Mouse (Mus musculus): ENCODE data around the gene Rin1.
"Not testable (repeated sequence)": the region's sequence is repeated elsewhere in the genome, so short reads cannot be mapped to it uniquely, and the experiment has no call there.

Gene Rin1

GRCm38 (mm10) chr19:5068570-5069234 is 18.4 kb downstream of the Rin1 start:
- no peak for DNase-seq (ENCODE audit: low read depth, low spot score)

- DNase-seq (ENCODE audit: low read depth, low spot score): no peak
Measured at GRCm38 (mm10) chr19:5069486-5069885, 19.2 kb downstream of the Rin1 start.

DNA sequence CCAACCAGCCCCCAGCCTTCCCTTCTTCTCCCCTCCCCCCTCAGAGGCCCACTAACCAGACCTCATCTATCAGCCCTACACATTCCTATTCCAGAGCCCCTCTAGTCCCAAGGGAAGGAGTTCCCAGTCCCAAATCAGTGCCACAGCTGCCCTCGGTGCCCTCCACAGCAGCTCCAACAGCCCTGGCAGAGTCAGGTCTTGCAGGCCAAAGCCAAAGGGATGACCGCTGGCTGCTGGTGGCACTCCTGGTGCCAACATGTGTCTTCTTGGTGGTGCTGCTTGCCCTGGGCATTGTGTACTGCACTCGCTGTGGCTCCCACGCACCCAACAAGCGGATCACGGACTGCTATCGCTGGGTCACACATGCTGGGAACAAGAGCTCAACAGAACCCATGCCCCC is 19.7 kb downstream of the Rin1 start:
- DNase-seq (ENCODE audit: low read depth, low spot score): no peak

- no peak for DNase-seq (ENCODE audit: low read depth, low spot score)
Measured at GRCm38 (mm10) chr19:5071077-5071476, 20.8 kb downstream of the Rin1 start.

- DNase-seq (ENCODE audit: low read depth, low spot score): no peak
Measured at GRCm38 (mm10) chr19:5071545-5072369, 21.5 kb downstream of the Rin1 start.

- DNase-seq (ENCODE audit: low read depth, low spot score): no peak
Measured at GRCm38 (mm10) chr19:5072389-5073019, 22.2 kb downstream of the Rin1 start.

DNA sequence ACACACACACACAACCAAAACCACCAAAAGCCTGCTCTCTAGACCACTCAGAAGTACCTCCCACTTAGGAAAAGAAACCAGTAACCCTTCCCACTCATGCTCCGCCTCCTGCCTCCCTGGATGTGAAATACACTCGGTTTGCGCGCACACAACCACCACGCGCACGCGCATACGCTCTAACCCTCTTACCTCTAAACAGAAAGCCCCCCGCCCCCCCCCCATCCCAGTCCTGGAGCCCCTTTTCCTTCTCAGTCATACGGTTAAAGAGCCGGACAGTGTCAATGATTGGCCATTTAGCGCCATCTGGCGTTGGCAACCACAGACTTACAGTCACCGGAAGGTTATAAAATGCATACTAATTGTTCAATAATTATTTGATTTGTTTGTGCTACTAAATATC is 22.7 kb downstream of the Rin1 start:
- DNase-seq (ENCODE audit: low read depth, low spot score): no peak

GRCm38 (mm10) chr19:5073518-5073917 is 23.2 kb downstream of the Rin1 start:
- DNase-seq (ENCODE audit: low read depth, low spot score): no peak

- DNase-seq (ENCODE audit: low read depth, low spot score): no peak
Measured at GRCm38 (mm10) chr19:5079279-5079678, 29.0 kb downstream of the Rin1 start.

DNA sequence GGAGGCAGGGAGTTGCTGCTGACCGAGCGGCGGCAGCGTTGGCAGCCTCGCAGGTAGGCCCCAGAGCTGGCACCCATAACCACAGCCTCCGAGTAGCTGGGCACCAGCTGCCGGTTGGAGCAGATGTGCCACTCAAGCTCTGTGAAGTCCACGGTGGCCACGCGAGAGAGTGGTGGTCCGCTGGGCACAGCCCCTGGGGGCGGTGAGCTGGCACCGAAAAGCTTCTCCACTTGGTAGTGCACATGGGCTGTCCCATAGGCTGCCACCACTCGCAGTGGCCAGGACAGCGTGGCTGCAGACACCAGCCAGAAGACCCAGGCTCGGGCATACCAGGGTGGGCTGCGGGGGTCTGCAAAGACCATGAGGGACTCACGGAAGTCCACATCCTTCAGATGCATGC is 31.7 kb downstream of the Rin1 start:
- no peak for DNase-seq (ENCODE audit: low read depth, low spot score)

DNA sequence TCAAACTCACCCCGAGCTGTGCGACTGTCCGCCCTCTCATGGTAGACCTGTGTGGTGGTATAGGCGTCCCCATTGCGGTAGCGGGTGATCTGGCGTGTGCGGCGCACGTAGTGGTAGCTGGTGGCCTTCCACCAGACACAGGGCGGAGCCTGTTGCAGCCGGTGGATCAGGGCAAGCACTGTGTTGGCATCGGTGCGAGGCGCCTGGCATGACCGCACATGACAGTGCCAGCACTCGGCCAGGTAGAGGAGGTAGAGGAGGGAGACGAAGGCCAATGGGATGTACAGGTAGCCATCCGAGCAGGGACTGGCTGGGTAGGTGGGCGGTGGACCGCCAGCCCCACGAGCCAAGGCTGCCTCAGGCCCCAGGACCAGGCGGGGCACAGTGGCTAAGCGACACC is 32.3 kb downstream of the Rin1 start:
- no peak for DNase-seq (ENCODE audit: low read depth, low spot score)

DNA sequence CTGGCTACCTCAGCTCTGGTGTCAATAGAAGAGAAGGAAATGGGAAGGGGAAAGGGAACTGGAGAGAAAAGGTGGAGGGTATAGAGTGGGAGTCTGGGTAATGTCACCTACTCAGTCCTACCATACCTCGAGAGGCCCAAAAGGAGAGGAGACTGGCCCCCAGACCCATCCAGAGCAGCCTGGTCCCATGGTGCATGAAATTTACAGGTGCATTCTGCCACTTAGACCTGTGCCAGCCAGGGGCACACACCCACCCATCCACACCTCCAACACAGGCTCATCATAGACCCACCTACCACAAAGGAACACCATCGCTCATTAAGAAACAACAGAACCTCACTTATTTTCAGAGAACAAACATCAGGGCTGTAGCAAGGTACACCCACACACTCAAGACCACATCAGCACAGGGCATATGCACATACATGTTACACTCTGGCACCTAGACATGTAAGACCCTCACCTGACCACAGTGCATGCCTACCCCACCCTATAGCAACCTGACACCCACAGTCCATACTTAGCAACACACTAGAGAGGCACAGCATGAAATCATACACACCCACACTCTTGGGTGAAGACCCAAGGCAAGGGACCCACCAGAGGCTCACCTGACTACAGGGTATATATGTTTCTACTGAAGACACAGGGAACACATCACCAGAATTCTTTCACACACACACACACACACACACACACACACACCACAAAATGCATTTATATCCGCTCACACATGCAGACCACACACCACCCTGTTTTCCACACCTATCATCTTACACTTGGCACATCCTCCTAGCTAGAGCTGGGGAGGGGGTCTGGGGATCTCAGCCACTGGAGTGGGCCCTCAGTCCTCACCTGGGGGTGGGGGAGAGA is 33.9 kb downstream of the Rin1 start:
- no peak for DNase-seq (ENCODE audit: low read depth, low spot score)

DNA sequence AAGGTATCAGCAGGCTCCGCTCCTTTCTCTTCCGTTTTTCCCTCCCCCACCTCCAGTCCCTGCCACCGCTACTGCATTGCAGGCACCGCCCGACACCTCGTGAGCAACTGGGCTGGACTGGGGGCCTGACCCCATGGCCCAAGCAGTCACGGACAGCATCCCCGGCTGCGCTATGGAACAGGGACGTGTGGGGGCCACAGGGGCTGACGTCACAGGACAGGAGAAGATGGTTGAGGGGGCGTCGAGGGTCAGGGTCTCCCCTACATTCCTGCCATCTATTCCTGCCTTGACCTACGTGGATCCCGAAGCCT is 34.5 kb downstream of the Rin1 start:
- no peak for DNase-seq (ENCODE audit: low read depth, low spot score)

DNA sequence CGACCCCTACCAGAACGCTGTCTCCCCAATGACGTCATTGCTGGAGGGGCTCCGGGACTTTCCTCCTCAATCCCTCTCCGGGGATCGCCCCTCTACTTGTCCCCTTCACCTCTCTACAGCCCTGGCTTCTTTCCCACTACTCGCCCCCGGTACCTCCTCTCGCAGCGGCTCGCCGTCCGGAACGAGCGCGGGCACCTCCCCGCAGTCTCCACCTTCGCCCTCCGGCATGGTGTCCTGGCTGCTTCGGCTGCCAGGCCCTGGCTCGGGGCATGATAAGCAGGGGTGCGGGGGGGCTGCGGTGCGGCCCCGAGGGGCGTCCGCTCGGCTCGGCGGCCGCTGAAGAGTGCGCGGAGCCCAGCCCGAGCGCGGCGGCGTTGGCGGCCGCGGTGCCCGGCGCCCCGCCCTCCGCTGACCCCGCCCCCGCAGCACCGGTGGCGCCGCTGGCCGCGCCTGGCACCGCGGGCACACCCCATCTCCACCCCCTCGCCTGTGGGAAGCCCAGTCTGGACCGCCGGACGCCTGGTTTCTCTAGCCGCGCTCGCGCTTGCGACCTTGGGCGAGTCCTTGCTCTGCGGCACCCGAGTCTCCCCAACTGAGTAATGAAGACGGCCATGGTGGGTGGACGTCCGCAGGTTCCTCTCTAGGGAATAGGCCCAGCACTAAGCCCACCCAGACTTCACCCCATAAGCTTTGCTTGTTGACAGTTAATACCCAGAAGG is 35.0 kb downstream of the Rin1 start, which contains the start of gene Tmem151a:
TSS of gene Tmem151a (minus strand) at position 387 of the 719 bp plus-strand sequence.
- no peak for DNase-seq (ENCODE audit: low read depth, low spot score)

DNA sequence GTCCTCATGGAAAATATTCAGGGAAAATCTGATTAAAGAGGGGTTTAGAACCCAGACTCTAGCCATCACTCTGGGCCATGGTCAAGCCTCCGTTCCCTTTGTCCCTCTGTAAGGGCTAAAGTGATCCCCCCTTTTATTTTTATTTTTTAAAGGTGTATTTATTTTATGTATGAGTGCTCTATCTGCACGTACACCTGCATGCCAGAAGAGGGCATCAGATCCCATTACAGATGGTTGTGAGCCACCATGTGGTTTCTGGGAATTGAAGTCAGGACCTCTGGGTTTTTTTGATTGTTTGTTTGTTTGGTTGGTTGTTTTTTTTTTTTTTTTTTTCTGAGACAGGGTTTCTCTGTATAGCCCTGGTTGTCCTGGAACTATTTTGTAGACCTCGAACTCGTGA is 36.3 kb downstream of the Rin1 start:
- DNase-seq (ENCODE audit: low read depth, low spot score): not testable (repeated sequence)

GRCm38 (mm10) chr19:5087884-5088728 is 37.8 kb downstream of the Rin1 start, which contains the start of gene Yif1a:
Gene Yif1a, plus strand, starts transcription at chr19:5088538.
- DNase-seq (ENCODE audit: low read depth, low spot score): peak; percentile 99

DNA sequence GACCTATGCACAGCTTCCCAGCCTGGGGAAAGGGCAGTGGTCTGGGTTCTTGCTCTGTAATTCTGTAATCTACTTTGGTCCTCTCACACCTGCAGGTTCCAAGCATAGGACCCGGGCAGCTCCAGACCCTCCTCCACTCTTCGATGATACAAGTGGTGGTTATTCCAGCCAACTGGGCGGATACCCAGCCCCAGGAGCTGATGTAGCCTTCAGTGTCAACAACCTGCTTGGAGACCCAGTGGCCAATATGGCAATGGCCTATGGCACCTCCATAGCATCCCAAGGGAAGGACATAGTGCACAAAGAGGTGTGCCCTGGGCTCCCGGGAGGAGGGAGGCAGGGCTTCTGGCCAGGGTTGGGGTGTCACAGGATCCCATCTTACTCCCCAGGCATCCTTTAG is 39.0 kb downstream of the Rin1 start:
- no peak for DNase-seq (ENCODE audit: low read depth, low spot score)

- no peak for DNase-seq (ENCODE audit: low read depth, low spot score)
Measured at GRCm38 (mm10) chr19:5092083-5092482, 41.8 kb downstream of the Rin1 start.

GRCm38 (mm10) chr19:5093481-5094242 is 43.4 kb downstream of the Rin1 start:
- no peak for DNase-seq (ENCODE audit: low read depth, low spot score)

Data from retina, postnatal 7 days (tissue).